Mouse (Mus musculus): ENCODE measurements around the gene Zfp638.

DNA sequence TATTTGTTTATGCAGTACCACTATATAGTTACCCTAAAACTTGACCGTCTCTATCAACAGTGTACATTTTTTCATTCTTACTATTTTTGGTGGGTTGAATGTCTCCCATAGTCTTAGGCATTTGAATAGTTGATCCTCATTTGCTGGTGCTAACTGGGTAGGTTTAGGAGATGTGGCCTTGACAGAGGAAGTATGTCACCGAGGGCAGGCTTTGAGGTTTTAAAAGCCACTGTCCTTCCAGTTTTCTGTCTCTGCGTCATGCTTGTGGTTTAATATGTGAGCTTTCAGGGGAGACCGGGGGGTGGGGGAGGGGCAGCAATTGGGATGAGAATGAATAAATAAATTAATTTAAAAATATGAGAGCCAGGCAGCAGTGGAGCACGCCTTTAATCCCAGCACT lies 24.3 kb downstream of the Zfp638 start:
- TF ChIP-seq CTCF (IDR thresholded peaks at IDR 0.05; ENCODE audit: low read depth), result no peak
- TF ChIP-seq EP300 (optimal IDR thresholded peaks at IDR 0.05), result no peak
